Mouse (Mus musculus) midbrain, embryonic 10.5 days (tissue): ENCODE data around the gene Pomt2. TPM values are rescaled to one million over a fixed set of nuclear protein-coding genes. Genes with fewer than 3 reads are reported as not detected.
"Not testable (repeated sequence)": the region's sequence is repeated elsewhere in the genome, so short reads cannot be mapped to it uniquely, and the experiment has no call there.

Experiments
- DNase-seq: peaks from one replicate; pipeline ENCODE4 v3.0.0-alpha.2; 2017; ENCODE audit warnings: low spot score
- H3K27ac ChIP-seq: fragments of 300-500 bp; sonication (generic); replicated peaks from 2 replicates; pipeline ENCODE4 v1.5.1; 2016; ENCODE audit warnings: mild to moderate bottlenecking
- H3K27me3 ChIP-seq: fragments of 300-500 bp; sonication (generic); 2 replicates; pipeline ENCODE4 v1.6.1; 2016; ENCODE audit warnings: low read depth, mild to moderate bottlenecking; ENCODE audit not compliant: poor library complexity, severe bottlenecking
- H3K36me3 ChIP-seq: fragments of 300-500 bp; sonication (generic); 2 replicates; pipeline ENCODE4 v1.6.1; 2016; ENCODE audit warnings: mild to moderate bottlenecking, moderate library complexity
- H3K4me1 ChIP-seq: fragments of 300-500 bp; sonication (generic); 2 replicates; pipeline ENCODE4 v1.6.1; 2016
- H3K4me3 ChIP-seq: fragments of 300-500 bp; sonication (generic); 2 replicates; pipeline ENCODE4 v1.5.1; 2016; ENCODE audit warnings: mild to moderate bottlenecking, moderate library complexity
- H3K9me3 ChIP-seq: fragments of 300-500 bp; sonication (generic); replicated peaks from 2 replicates; pipeline ENCODE4 v1.6.1; 2016; ENCODE audit warnings: mild to moderate bottlenecking
- WGBS: fragments of 180-500 bp; shearing (Covaris S2); methylation state at CpG from one replicate; pipeline ENCODE4 v1.1.7; 2016; 5-methylcytosine and 5-hydroxymethylcytosine counted together
- polyA plus RNA-seq: library from polyadenylated mRNA; unstranded; fragments of >200 nt; fragmentation: Nextera tagmentation; extraction: Ambion mirVana; gene quantifications from 2 replicates; pipeline ENCODE4 v1.2.1, GENCODE M21; 2016

Gene Pomt2
- polyA plus RNA-seq: 16.5 and 17.7 TPM in 2 replicates

DNA sequence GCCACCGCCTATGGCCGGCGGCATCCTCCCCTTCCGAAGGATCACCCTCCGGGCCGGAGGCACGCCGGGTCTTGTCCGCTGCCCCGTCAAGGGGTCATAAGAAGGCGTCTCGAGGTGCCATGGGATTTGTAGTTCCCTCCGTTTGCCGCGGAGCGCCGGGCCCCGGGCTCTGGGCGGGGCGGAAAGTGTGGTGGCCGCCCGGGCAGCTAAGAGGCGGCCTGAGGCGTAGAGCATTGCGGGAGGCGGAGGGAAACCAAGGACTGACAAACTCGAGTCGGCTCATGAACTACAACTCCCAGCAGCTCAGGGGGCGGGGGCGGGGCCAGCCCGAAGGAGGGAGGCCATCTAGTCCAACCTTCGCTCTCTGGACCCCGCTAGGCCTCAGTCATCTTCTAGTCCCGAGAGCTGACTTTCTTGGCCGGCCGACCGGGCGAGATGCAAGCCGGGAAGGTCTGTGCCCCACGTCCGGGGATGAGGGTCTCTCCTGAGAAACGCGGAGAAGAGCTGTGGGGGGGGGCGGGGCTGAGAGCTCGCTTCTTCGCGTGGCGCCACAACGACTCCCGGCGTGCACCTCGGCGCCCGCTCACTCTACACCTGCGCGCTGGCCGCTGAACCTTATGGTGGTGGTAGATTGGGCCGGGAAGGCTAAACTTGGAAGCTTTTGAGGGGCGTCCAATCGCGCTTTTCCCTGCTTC lies at the start of gene Pomt2:
Gene Pomt2, minus strand, starts transcription at position 574 of the 695 bp plus-strand sequence.
- Histone ChIP-seq H3K4me1 (peaks cover 21% of the 10 kb centered on the region), H3K27me3 (no peaks in the 10 kb centered on the region), H3K27ac (peak within 1 kb of the TSS; percentile 98), H3K36me3 (peaks cover 22% of the 10 kb centered on the region), H3K4me3 (peak within 1 kb of the TSS; percentile 90), H3K9me3 (peaks cover 13% of the 10 kb centered on the region)
- DNase-seq: peak; percentile 95
- under 1% methylated on average over 61 of the region's 61 CpGs for WGBS

DNA sequence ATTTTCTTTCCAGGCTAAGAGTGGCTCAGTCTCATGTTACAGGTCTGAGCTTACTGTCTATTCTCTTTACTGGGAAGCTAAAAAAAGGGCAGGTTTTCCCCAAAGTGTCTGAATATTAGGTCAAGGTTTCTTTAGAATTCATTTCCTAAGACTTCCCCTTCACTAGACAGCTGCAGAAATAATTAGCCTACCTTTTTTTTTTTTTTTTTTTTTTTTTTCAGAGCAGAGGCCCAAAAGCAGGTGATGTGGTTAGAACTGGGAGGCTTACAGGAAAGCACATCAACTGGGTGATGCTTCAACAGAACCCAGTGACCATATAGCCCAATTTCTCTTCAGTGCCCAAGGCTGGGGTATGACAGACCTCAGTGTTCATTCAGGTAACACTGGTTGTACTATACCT lies 48.5 kb upstream of the Pomt2 start:
- DNase-seq: no peak
- Histone ChIP-seq H3K27me3 (peaks cover 10% of the 10 kb centered on the region; the same call in 1 of the 2 replicates), H3K36me3 (no peaks in the 10 kb centered on the region), H3K27ac (no peak overlapping the region), H3K4me3 (no peak overlapping the region), H3K4me1 (peaks cover 22% of the 10 kb centered on the region), H3K9me3 (no peaks in the 10 kb centered on the region)

DNA sequence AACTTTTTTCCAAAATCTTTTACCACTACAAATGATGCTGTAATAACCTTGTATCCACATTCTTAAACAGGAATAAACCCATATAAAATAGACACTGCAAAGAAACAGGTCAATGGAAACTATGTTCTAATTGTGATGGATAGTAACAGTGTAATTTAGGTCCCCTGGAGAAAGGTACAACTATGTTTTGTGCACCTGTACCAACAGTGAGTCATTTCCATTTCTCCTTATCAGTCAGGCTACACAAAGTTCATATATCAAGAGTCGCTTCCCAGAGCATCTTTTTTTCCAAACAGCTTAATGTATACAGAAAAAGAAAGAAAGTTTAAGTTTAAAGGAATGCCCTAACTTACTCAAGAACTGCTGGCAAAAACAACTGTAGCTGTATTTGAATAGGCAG lies 47.3 kb upstream of the Pomt2 start:
- Histone ChIP-seq H3K27ac (no peak overlapping the region), H3K4me1 (peaks cover 22% of the 10 kb centered on the region), H3K4me3 (no peak overlapping the region), H3K9me3 (no peaks in the 10 kb centered on the region), H3K27me3 (no peaks in the 10 kb centered on the region), H3K36me3 (no peaks in the 10 kb centered on the region)
- DNase-seq: no peak
- WGBS: 89% methylated on average over 1 of the region's 1 CpGs

DNA sequence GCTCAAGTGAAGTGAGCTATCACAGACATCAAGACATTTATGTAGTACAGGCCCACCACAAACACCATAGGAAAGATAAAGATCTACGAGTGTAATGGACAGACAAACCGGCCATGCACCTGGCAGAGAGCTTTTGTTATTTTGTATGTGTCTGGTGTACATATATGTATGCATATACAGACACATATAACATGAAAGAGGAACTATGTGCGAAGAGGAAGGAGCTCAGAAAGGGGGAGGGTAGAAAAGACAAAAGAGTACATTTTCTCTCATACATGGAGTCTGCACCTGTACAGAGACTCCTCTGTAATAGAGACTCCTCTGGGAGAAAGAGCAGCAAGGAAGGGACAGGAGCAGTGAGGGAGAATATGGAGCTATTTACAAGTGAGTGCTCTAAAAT lies 45.2 kb upstream of the Pomt2 start:
- H3K27me3 ChIP-seq: no peaks in the 10 kb centered on the region
- no peaks in the 10 kb centered on the region for H3K9me3 ChIP-seq
- H3K36me3 ChIP-seq: no peaks in the 10 kb centered on the region
- no peak overlapping the region for H3K4me3 ChIP-seq
- peaks cover 8% of the 10 kb centered on the region for H3K4me1 ChIP-seq
- 92% methylated on average over 3 of the region's 3 CpGs for WGBS
- no peak overlapping the region for H3K27ac ChIP-seq
- DNase-seq: no peak

DNA sequence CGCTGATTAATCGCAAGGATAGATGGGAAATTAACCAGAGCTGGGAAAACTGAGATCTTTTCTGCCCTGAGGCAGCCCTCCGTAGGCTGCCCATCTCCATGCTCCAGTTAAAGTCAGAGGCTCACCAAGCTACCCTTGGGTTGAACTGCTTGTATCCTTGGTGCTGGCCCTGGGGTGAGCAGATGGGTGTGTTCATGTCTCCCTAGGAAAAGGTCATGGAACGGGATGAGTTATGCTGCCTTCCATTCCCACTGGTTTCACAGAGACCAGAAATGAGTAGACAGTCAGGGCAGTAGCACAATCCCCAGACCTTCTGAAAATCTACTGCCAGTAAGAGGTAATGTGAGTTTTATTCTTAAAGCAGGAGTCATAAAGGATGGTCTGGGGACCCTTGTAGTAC lies 29.9 kb upstream of the Pomt2 start:
- Histone ChIP-seq H3K36me3 (peaks cover 25% of the 10 kb centered on the region), H3K4me3 (no peak overlapping the region), H3K9me3 (no peaks in the 10 kb centered on the region), H3K27me3 (no peaks in the 10 kb centered on the region), H3K4me1 (no peaks in the 10 kb centered on the region), H3K27ac (no peak overlapping the region)
- 95% methylated on average over 4 of the region's 4 CpGs for WGBS
- no peak for DNase-seq

DNA sequence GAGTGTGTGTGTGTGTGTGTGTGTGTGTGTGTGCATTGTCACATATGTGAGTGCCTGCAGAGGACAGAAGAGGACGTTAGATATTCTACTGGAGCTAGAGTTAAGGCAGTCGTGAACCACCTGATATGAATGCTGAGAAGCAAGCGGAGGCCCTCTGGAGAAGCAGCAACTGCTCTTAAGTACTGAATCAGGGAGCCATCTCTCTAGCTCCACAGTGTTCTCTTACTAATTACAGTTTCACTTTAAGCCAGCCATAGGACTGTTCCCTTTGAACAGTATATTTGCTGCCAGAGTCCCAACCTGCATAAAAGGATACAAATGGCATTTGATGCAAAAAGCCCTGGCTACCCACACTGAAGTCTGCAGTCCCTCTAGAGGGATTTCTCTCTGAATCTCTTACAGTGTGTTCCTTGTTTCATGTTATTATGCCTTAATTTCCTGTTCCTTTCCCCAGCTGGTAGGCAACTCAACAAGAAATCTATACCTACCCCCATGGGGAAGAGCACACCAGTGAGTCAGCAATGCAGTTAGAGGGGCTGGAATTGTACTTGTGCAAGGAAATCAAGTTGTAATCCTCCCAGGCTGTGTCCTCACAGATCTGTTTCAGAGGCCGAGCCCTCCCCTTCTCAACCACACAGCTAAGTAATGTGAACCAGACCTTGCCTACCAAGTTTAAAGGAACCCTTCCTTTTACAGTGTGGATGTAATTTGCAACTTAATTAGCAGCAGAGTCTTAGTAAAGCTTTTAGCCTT lies 27.6 kb upstream of the Pomt2 start:
- Histone ChIP-seq H3K4me3 (no peak overlapping the region), H3K9me3 (no peaks in the 10 kb centered on the region), H3K27me3 (no peaks in the 10 kb centered on the region), H3K4me1 (no peaks in the 10 kb centered on the region), H3K36me3 (peaks cover 43% of the 10 kb centered on the region), H3K27ac (no peak overlapping the region)
- no peak for DNase-seq
- WGBS: 85% methylated on average over 4 of the region's 4 CpGs

DNA sequence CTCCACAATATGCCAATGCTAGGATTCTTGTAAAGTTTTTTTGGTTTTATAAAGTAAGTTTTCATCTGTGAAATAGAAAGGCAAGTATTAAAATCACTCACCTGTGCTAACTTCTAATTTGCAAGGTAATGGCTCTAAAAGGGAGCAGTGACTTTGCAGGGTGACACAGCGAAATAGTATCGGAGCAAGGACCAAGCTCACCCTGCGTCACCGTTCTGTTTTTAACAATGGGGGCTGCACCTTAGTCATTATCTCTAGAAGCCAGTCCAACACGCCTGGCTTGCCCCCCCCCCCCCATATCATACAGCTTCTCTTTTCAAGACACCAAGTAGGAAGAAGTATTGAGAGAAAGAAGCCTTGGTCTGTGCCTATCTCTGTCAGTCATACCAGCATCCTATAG lies 13.0 kb upstream of the Pomt2 start:
- Histone ChIP-seq H3K4me1 (peaks cover 14% of the 10 kb centered on the region), H3K4me3 (no peak overlapping the region), H3K27ac (no peak overlapping the region), H3K36me3 (peaks cover 47% of the 10 kb centered on the region), H3K9me3 (no peaks in the 10 kb centered on the region), H3K27me3 (no peaks in the 10 kb centered on the region)
- WGBS: 92% methylated on average over 5 of the region's 5 CpGs
- DNase-seq: no peak

DNA sequence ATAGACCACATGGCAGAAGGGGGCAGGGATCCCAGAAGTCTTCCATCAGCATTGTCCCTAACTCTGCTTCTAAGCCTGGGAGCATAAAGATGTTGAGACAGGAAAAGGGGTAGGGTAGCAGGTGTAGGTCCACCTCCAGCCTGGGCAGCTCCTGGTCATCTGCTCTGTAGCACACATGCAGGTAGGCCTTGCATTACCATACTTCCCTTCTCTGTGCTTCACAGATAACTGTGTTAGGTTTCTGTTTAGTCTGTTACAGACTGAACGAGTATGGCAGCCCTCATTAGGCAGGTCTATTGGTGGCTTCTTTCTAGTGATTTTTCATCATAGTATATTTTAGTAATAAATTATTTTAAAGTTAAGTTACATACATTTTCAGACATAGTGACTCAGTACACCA lies 12.5 kb upstream of the Pomt2 start:
- DNase-seq: no peak
- Histone ChIP-seq H3K4me3 (no peak overlapping the region), H3K27ac (no peak overlapping the region), H3K9me3 (no peaks in the 10 kb centered on the region), H3K36me3 (peaks cover 47% of the 10 kb centered on the region), H3K4me1 (peaks cover 14% of the 10 kb centered on the region), H3K27me3 (no peaks in the 10 kb centered on the region)
- WGBS: 87% methylated on average over 1 of the region's 1 CpGs

DNA sequence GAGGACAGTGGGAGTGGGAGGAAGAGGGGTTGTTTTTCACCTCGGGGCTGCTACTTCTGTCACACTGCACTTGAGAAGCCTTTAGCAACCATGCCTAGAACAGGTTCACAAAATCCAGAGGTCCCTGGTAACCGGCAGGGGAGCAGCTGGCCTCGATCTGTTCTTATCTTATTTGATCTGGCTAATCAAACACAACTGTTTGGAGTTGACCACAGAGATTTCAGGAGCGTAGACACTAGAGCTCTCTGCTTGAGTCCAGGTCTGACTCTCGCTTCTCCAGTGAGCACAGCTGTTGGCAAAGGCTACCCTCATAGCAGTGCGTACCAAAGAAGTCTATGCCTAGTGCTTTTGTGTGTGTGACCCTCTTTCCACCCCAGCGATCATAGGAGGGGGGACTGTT lies 10.3 kb upstream of the Pomt2 start:
- H3K4me3 ChIP-seq: no peak overlapping the region
- H3K27me3 ChIP-seq: no peaks in the 10 kb centered on the region
- no peak overlapping the region for H3K27ac ChIP-seq
- no peaks in the 10 kb centered on the region; the same call in 1 of the 2 replicates for H3K9me3 ChIP-seq
- H3K36me3 ChIP-seq: peaks cover 35% of the 10 kb centered on the region
- H3K4me1 ChIP-seq: peaks cover 14% of the 10 kb centered on the region
- no peak for DNase-seq
- 75% methylated on average over 7 of the region's 7 CpGs for WGBS

DNA sequence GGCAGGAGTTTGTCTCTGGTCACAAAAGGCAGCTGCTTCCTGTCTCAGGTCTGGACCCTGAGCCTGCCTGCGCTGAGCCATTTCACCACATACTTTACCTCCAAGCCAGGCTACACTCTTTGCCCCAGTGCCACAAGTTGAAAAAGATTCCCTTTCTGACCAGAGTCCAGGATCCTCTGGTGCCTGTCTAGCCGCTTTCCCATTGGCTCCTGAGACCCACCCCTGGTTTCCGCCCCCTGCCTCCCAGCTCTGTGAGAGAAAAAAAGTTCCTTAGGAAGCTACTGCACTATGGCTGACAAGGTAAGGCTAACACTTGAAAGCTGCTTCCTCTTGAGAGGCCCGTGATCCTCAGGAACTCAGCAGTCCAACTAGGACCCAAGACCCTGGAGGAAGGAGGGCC lies 9.6 kb upstream of the Pomt2 start:
- H3K27ac ChIP-seq: peak overlapping the region; percentile 28; the same call in 1 of the 2 replicates

DNA sequence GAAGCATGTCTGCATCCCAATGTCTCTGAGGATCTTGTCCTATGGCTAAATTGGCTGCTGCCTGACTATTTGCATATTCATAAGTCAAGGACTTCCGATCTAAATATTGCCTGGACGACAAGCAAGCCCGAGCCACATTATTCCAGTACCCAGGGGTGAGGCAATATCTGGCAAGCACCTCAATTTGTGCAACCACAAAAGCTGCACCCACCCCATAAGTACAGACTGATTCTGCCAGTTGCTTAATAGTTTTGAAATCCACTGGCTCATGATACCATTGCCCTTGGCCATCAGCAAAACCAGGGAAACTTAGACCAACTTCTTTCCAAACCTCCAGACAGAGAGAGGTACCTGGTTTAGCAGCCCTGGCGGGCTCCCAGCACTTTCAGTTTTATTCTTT lies 6.7 kb upstream of the Pomt2 start:
- not testable (repeated sequence) for H3K27me3 ChIP-seq, H3K27ac ChIP-seq, DNase-seq, H3K4me3 ChIP-seq
- H3K9me3 ChIP-seq: peaks cover 15% of the 10 kb centered on the region
- WGBS: 97% methylated on average over 4 of the region's 4 CpGs
- peaks cover 14% of the 10 kb centered on the region for H3K4me1 ChIP-seq
- peaks cover 31% of the 10 kb centered on the region for H3K36me3 ChIP-seq

More for the DNA sequence above, 9.6 kb upstream of the Pomt2 start:
- Histone ChIP-seq H3K4me3 (no peak overlapping the region), H3K27me3 (no peaks in the 10 kb centered on the region), H3K36me3 (peaks cover 35% of the 10 kb centered on the region), H3K9me3 (peaks cover 7% of the 10 kb centered on the region; the same call in 1 of the 2 replicates), H3K4me1 (peaks cover 14% of the 10 kb centered on the region)
- DNase-seq: no peak
- WGBS: 46% methylated on average over 4 of the region's 4 CpGs

DNA sequence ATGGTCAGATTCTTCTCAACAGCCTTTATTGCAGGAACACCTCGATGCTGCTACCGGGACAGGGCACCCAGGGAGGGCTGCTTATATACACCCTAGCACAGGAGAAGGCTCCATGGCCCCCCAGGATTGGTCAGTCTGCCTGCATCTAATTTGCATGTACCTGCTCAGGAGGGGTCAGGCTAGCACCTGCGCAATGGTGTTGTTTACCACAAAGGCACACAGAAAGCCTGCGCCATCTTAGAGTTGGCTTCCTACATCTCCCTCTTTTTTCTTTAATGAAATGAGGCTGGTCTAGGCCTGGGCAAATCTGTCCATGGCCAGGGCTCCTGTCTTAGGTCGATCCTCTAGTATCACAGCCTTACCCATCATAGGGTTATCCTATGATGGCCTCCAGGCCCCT lies 1.7 kb upstream of the Pomt2 start:
- WGBS: 95% methylated on average over 5 of the region's 5 CpGs
- Histone ChIP-seq H3K27me3 (no peaks in the 10 kb centered on the region), H3K9me3 (peaks cover 18% of the 10 kb centered on the region), H3K4me1 (peaks cover 21% of the 10 kb centered on the region), H3K4me3 (no peak overlapping the region), H3K36me3 (peaks cover 26% of the 10 kb centered on the region), H3K27ac (no peak overlapping the region)
- no peak for DNase-seq

DNA sequence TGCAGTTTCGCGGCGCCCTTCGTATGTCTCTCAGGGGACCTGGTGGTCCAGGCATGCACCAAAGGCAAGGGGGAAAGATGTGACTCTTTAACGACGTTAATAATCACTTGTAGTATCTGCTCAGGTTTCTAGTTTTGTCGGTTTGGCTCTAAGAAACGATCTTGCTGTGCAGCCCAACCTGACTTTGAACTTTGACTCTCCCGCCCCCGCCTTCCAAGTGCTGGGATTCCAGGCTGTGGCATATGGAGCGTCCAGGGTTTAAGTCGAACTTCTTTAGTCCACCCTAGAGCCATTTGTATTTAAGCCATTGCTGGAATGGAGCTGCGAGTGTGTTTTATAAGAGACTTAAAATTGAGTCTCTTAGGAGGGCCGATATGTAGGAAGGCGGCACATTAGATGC lies 368 bp upstream of the Pomt2 start:
- DNase-seq: no peak
- H3K4me3 ChIP-seq: peak overlapping the region; percentile 90
- peaks cover 27% of the 10 kb centered on the region for H3K36me3 ChIP-seq
- peaks cover 18% of the 10 kb centered on the region for H3K9me3 ChIP-seq
- no peaks in the 10 kb centered on the region for H3K27me3 ChIP-seq
- peak overlapping the region; percentile 98 for H3K27ac ChIP-seq
- peaks cover 21% of the 10 kb centered on the region for H3K4me1 ChIP-seq
- WGBS: 22% methylated on average over 15 of the region's 15 CpGs
